Mouse (Mus musculus) ovary, adult 2 months (tissue): ENCODE measurements around the gene Fgfr2. TPM values are rescaled to one million over a fixed set of nuclear protein-coding genes. Genes with fewer than 3 reads are reported as not detected.

Experiments used
- polyA plus RNA-seq: library from polyadenylated mRNA; depleted of rRNA; stranded (reverse); fragments of >200 nt; gene quantifications from 2 replicates; pipeline ENCODE4 v1.2.3, GENCODE M21; 2012; rRNA removed

Fgfr2 gene
- polyA plus RNA-seq = 34.8 and 48.7 TPM in 2 replicates

GRCm38 (mm10) chr7:133123244-133123998 lies at the start of gene Fgfr2:
Gene Fgfr2 (minus strand): TSS chr7:133123350.

GRCm38 (mm10) chr7:133123999-133124700 lies 1.0 kb upstream of the Fgfr2 start, which contains the start of gene Ctbp2:
Gene Ctbp2 (minus strand): TSS chr7:133124354.

GRCm38 (mm10) chr7:132930850-132931559 lies 192.1 kb downstream of the Fgfr2 start, which contains the start of gene Zranb1:
Gene Zranb1 (plus strand): TSS chr7:132931142.

GRCm38 (mm10) chr7:132859042-132859958 lies 263.9 kb downstream of the Fgfr2 start, which contains the start of gene Abraxas2:
Gene Abraxas2 (plus strand): TSS chr7:132859225.

GRCm38 (mm10) chr7:132852173-132852844 lies 270.8 kb downstream of the Fgfr2 start, which contains the start of gene Eef1akmt2:
Gene Eef1akmt2 (minus strand): TSS chr7:132852673.

GRCm38 (mm10) chr7:132813416-132814088 lies 309.6 kb downstream of the Fgfr2 start, which contains the start of gene Fam53b:
Gene Fam53b (minus strand): TSS chr7:132813886.

GRCm38 (mm10) chr7:132610468-132611318 lies 512.5 kb downstream of the Fgfr2 start, which contains the start of gene Lhpp:
Gene Lhpp (plus strand): TSS chr7:132610638.

GRCm38 (mm10) chr7:132599071-132599975 lies 523.8 kb downstream of the Fgfr2 start, which contains the start of gene Nkx1-2:
Gene Nkx1-2 (minus strand): TSS chr7:132599637.

GRCm38 (mm10) chr7:132576116-132576650 lies 547.0 kb downstream of the Fgfr2 start, which contains the start of gene Oat:
Gene Oat (minus strand): TSS chr7:132576398.

GRCm38 (mm10) chr7:132317036-132317541 lies 806.1 kb downstream of the Fgfr2 start, which contains the start of gene Chst15:
Gene Chst15 (minus strand): TSS chr7:132317228.

GRCm38 (mm10) chr7:132154368-132154961 lies 968.7 kb downstream of the Fgfr2 start, which contains the start of gene Cpxm2:
Gene Cpxm2 (minus strand): TSS chr7:132154739.

GRCm38 (mm10) chr7:131966023-131966915 lies 1156.9 kb downstream of the Fgfr2 start, which contains the start of gene Gpr26:
Gene Gpr26 (plus strand): TSS chr7:131966460.

GRCm38 (mm10) chr7:131559986-131560696 lies 1563.0 kb downstream of the Fgfr2 start, which contains the start of gene Bub3:
Gene Bub3 (plus strand): TSS chr7:131560222.

GRCm38 (mm10) chr7:131548473-131548872 lies 1574.7 kb downstream of the Fgfr2 start, which contains the start of gene Hmx2:
Gene Hmx2 (plus strand): TSS chr7:131548773.

